Mouse (Mus musculus) MEL (cell line): ENCODE data around the gene Metrnl. TPM values are rescaled to one million over a fixed set of nuclear protein-coding genes. Genes with fewer than 3 reads are reported as not detected.

Source experiments
- DNase-seq: peaks from one replicate; pipeline ENCODE4 v3.0.0; 2011; ENCODE audit warnings: low read depth, low spot score
- H3K27ac ChIP-seq: 2 replicates; pipeline ENCODE4 v1.5.1; 2012; ENCODE audit warnings: low read depth, mild to moderate bottlenecking, control low read depth, low read length, moderate library complexity; ENCODE audit not compliant: control insufficient read depth
- H3K27me3 ChIP-seq, 2 experiments: fragments of 150-350 bp in 1 of 2; sonication (generic) in 1 of 2; 2 replicates each; pipeline ENCODE4 v1.6.1; 2012; ENCODE audit warnings: low read length in 2 of 2, mild to moderate bottlenecking in 2 of 2, improper control_type of control experiment in 1 of 2, moderate library complexity in 1 of 2; ENCODE audit not compliant: insufficient read depth in 2 of 2, control insufficient read depth in 1 of 2
- H3K36me3 ChIP-seq, 2 experiments: 2 replicates each; pipeline ENCODE4 v1.6.1; 2012 to 2014; ENCODE audit warnings: low read length in 2 of 2, improper control_type of control experiment in 1 of 2, inconsistent platforms in 1 of 2, mild to moderate bottlenecking in 1 of 2; ENCODE audit not compliant: insufficient read depth in 2 of 2, control insufficient read depth in 1 of 2
- H3K4me1 ChIP-seq, 2 experiments: fragments of 150-350 bp in 1 of 2; sonication (generic) in 1 of 2; 2 replicates each; pipeline ENCODE4 v1.6.1; 2012; ENCODE audit warnings: low read length in 2 of 2, improper control_type of control experiment in 1 of 2, mild to moderate bottlenecking in 1 of 2; ENCODE audit not compliant: insufficient read depth in 2 of 2, control insufficient read depth in 1 of 2
- H3K4me3 ChIP-seq, 2 experiments: fragments of 150-350 bp in 1 of 2; sonication (generic) in 1 of 2; 2 replicates each; pipeline ENCODE4 v1.5.1; 2012; ENCODE audit warnings: low read depth in 2 of 2, low read length in 2 of 2, mild to moderate bottlenecking in 2 of 2, moderate library complexity in 2 of 2, control low read depth in 1 of 2, improper control_type of control experiment in 1 of 2; ENCODE audit not compliant: control insufficient read depth in 1 of 2, insufficient read depth in 1 of 2
- H3K79me2 ChIP-seq: 2 replicates; pipeline ENCODE4 v1.6.1; 2012; ENCODE audit warnings: mild to moderate bottlenecking, low read length, moderate library complexity; ENCODE audit not compliant: control insufficient read depth, poor library complexity, insufficient read depth
- H3K9ac ChIP-seq: 2 replicates; pipeline ENCODE4 v1.6.1; 2012; ENCODE audit warnings: low read depth, mild to moderate bottlenecking, control low read depth, low read length, moderate library complexity; ENCODE audit not compliant: control insufficient read depth, poor library complexity, severe bottlenecking
- H3K9me3 ChIP-seq: fragments of 150-350 bp; sonication (generic); replicated peaks from 2 replicates; pipeline ENCODE4 v1.6.1; 2012; ENCODE audit warnings: mild to moderate bottlenecking, low read length, improper control_type of control experiment, moderate library complexity; ENCODE audit not compliant: insufficient read depth
- BHLHE40 ChIP-seq: IDR thresholded peaks from 2 replicates; pipeline ENCODE4 v1.6.1; 2012; ENCODE audit warnings: low read depth, mild to moderate bottlenecking, inconsistent platforms, low read length, improper control_type of control experiment, borderline replicate concordance
- CHD1 ChIP-seq: IDR thresholded peaks from 2 replicates; pipeline ENCODE4 v1.6.1; 2012; ENCODE audit warnings: low read depth, mild to moderate bottlenecking, inconsistent platforms, low read length, improper control_type of control experiment
- CHD2 ChIP-seq: IDR thresholded peaks from 2 replicates; pipeline ENCODE4 v1.6.1; 2011; ENCODE audit warnings: low read length, improper control_type of control experiment
- CTCF ChIP-seq, 3 experiments: IDR thresholded peaks in 2 of 3; conservative IDR thresholded peaks in 1 of 3; 2 replicates each; pipeline ENCODE4 v1.5.1; 2011 to 2012; ENCODE audit warnings: low read length in 3 of 3, low read depth in 2 of 3, mild to moderate bottlenecking in 2 of 3, improper control_type of control experiment in 1 of 3, inconsistent platforms in 1 of 3, mixed read lengths in 1 of 3, moderate library complexity in 1 of 3; ENCODE audit not compliant: control insufficient read depth in 1 of 3, insufficient read depth in 1 of 3, poor library complexity in 1 of 3, severe bottlenecking in 1 of 3
- EP300 ChIP-seq, 2 experiments: IDR thresholded peaks; 2 replicates each; pipeline ENCODE4 v1.6.1; 2011; ENCODE audit warnings: improper control_type of control experiment in 2 of 2, low read length in 2 of 2, low read depth in 1 of 2, mild to moderate bottlenecking in 1 of 2
- ETS1 ChIP-seq: IDR thresholded peaks from 2 replicates; pipeline ENCODE4 v1.6.1; 2012; ENCODE audit warnings: low read depth, mild to moderate bottlenecking, inconsistent platforms, low read length, improper control_type of control experiment, moderate library complexity
- GABPA ChIP-seq: IDR thresholded peaks from 2 replicates; pipeline ENCODE4 v1.6.1; 2012; ENCODE audit warnings: low read depth, mild to moderate bottlenecking, inconsistent platforms, low read length, improper control_type of control experiment, moderate library complexity
- KAT2A ChIP-seq: conservative IDR thresholded peaks from 2 replicates; pipeline ENCODE4 v1.6.1; 2012; ENCODE audit warnings: low read depth, low read length, improper control_type of control experiment, inconsistent platforms
- MAFK ChIP-seq: IDR thresholded peaks from 2 replicates; pipeline ENCODE4 v1.6.1; 2011; ENCODE audit warnings: low read depth, mild to moderate bottlenecking, low read length, improper control_type of control experiment, borderline replicate concordance
- MAZ ChIP-seq: IDR thresholded peaks from 2 replicates; pipeline ENCODE4 v1.6.1; 2012; ENCODE audit warnings: low read depth, mild to moderate bottlenecking, inconsistent platforms, low read length, improper control_type of control experiment
- MEF2A ChIP-seq: IDR thresholded peaks from 2 replicates; pipeline ENCODE4 v1.6.1; 2014; ENCODE audit warnings: low read depth, mild to moderate bottlenecking, inconsistent platforms, low read length, improper control_type of control experiment; ENCODE audit not compliant: poor library complexity, insufficient replicate concordance, severe bottlenecking; ENCODE audit errors: extremely low read depth
- MYB ChIP-seq: IDR thresholded peaks from 2 replicates; pipeline ENCODE4 v1.6.1; 2011; ENCODE audit warnings: mild to moderate bottlenecking, low read depth, low read length, improper control_type of control experiment
- POLR2AphosphoS2 ChIP-seq: IDR thresholded peaks from 2 replicates; pipeline ENCODE4 v1.6.1; 2011; ENCODE audit warnings: low read length, improper control_type of control experiment
- RAD21 ChIP-seq: IDR thresholded peaks from 2 replicates; pipeline ENCODE4 v1.6.1; 2011; ENCODE audit warnings: mild to moderate bottlenecking, low read depth, low read length, improper control_type of control experiment
- SIN3A ChIP-seq: IDR thresholded peaks from 2 replicates; pipeline ENCODE4 v1.6.1; 2012; ENCODE audit warnings: low read length, improper control_type of control experiment, inconsistent platforms
- SMC3 ChIP-seq: IDR thresholded peaks from 2 replicates; pipeline ENCODE4 v1.6.1; 2011; ENCODE audit warnings: low read depth, low read length, improper control_type of control experiment
- TAL1 ChIP-seq: IDR thresholded peaks from 2 replicates; pipeline ENCODE4 v1.6.1; 2012; ENCODE audit warnings: mild to moderate bottlenecking, inconsistent platforms, low read length, moderate library complexity, mixed read lengths
- TCF12 ChIP-seq: IDR thresholded peaks from 2 replicates; pipeline ENCODE4 v1.6.1; 2014; ENCODE audit warnings: low read depth, mild to moderate bottlenecking, inconsistent platforms, low read length, improper control_type of control experiment, moderate library complexity
- UBTF ChIP-seq: IDR thresholded peaks from 2 replicates; pipeline ENCODE4 v1.6.1; 2012; ENCODE audit warnings: low read depth, mild to moderate bottlenecking, inconsistent platforms, low read length, improper control_type of control experiment, moderate library complexity, borderline replicate concordance; ENCODE audit not compliant: insufficient read depth
- USF1 ChIP-seq: IDR thresholded peaks from 2 replicates; pipeline ENCODE4 v1.6.1; 2014; ENCODE audit warnings: low read depth, mild to moderate bottlenecking, inconsistent platforms, low read length, improper control_type of control experiment, moderate library complexity
- ZC3H11A ChIP-seq: IDR thresholded peaks from 2 replicates; pipeline ENCODE4 v1.6.1; 2012; ENCODE audit warnings: low read depth, mild to moderate bottlenecking, inconsistent platforms, low read length, improper control_type of control experiment
- ZKSCAN1 ChIP-seq: IDR thresholded peaks from 2 replicates; pipeline ENCODE4 v1.6.1; 2012; ENCODE audit warnings: low read depth, mild to moderate bottlenecking, inconsistent platforms, low read length, improper control_type of control experiment, moderate library complexity
- ZMIZ1 ChIP-seq: IDR thresholded peaks from 2 replicates; pipeline ENCODE4 v1.6.1; 2012; ENCODE audit warnings: low read depth, mild to moderate bottlenecking, inconsistent platforms, low read length, improper control_type of control experiment, moderate library complexity
- ZNF384 ChIP-seq: IDR thresholded peaks from 2 replicates; pipeline ENCODE4 v1.6.1; 2012; ENCODE audit warnings: low read depth, mild to moderate bottlenecking, inconsistent platforms, low read length, improper control_type of control experiment
- polyA plus RNA-seq, 2 experiments: library from polyadenylated mRNA; stranded (reverse) in 1 of 2; unstranded in 1 of 2; fragments of >175 nt in 1 of 2; fragments of >200 nt in 1 of 2; gene quantifications; 2 replicates each; pipeline versions ENCODE4 v1.2.1 to v1.2.4; 2012; ENCODE audit warnings: low replicate concordance in 2 of 2, low read depth in 1 of 2; ENCODE audit not compliant: insufficient read length in 2 of 2, insufficient read depth in 1 of 2, missing spikeins in 1 of 2
- total RNA-seq: library from RNA; depleted of rRNA; stranded (reverse); fragments of 300-350 nt; gene quantifications from 2 replicates; pipeline ENCODE4 v1.2.3, GENCODE M21; 2012

Gene Metrnl
- total and polyA plus RNA-seq, 3 experiments: 2.7 to 2.9 TPM; not detected in 1

DNA sequence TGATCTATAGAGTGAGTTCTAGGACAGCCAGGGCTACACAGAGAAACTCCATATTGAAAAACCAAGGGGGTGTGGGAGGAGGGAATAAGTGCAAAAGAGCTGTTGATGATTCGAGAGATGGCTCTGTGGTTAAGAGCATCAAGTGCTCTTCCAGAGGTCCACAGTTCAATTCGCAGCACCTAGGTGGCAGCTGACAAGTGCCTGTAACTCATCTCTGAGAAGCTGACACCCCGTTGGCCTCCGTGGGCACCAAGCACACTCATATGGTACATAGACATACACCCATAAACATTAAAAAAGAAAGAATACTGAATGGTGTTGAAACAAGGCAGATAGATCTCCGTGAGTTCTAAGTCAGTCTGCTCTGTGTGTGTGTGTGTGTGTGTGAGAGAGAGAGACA lies 32.6 kb upstream of the Metrnl start:
- no peak overlapping the region for H3K27ac ChIP-seq
- H3K36me3 ChIP-seq: peaks cover 3 to 7% of the 10 kb centered on the region in 2 experiments
- peaks cover 4 to 5% of the 10 kb centered on the region in 2 experiments for H3K4me1 ChIP-seq
- H3K9ac ChIP-seq: no peak overlapping the region
- H3K79me2 ChIP-seq: no peaks in the 10 kb centered on the region; the same call in 1 of the 2 replicates
- H3K9me3 ChIP-seq: no peaks in the 10 kb centered on the region
- H3K27me3 ChIP-seq: no peaks in the 10 kb centered on the region
- TF ChIP-seq ETS1: no peak
- no peak for TF ChIP-seq KAT2A
- no peak for TF ChIP-seq EP300 (IDR thresholded peaks at IDR 0.05; ENCODE audit: low read depth in 1 of 2, low read length in 2 of 2)
- TF ChIP-seq ZNF384: no peak
- TF ChIP-seq BHLHE40: no peak
- no peak for TF ChIP-seq POLR2AphosphoS2
- TF ChIP-seq CHD1: no peak
- no peak for TF ChIP-seq ZMIZ1
- TF ChIP-seq RAD21: no peak
- TF ChIP-seq ZKSCAN1: no peak
- DNase-seq: no peak
- no peak overlapping the region for H3K4me3 ChIP-seq

- DNase-seq: no peak
- Histone ChIP-seq H3K9ac (no peak overlapping the region), H3K4me1 (peaks cover 6 to 8% of the 10 kb centered on the region in 2 experiments), H3K9me3 (no peaks in the 10 kb centered on the region), H3K79me2 (no peaks in the 10 kb centered on the region; the same call in 1 of the 2 replicates), H3K4me3 (no peak overlapping the region), H3K27ac (no peak overlapping the region), H3K27me3 (no peaks in the 10 kb centered on the region), H3K36me3 (peaks cover 0 to 9% of the 10 kb centered on the region in 2 experiments; a peak in 2 of 4 replicates)
- no peak for TF ChIP-seq GABPA
- no peak for TF ChIP-seq ZC3H11A
- TF ChIP-seq USF1: no peak
- TF ChIP-seq POLR2AphosphoS2: no peak
- no peak for TF ChIP-seq TAL1
- TF ChIP-seq MEF2A: no peak
- TF ChIP-seq ZNF384: no peak
- TF ChIP-seq TCF12: no peak
- TF ChIP-seq UBTF: no peak
- no peak for TF ChIP-seq MAFK
- no peak for TF ChIP-seq MAZ
- TF ChIP-seq MYB: no peak
- TF ChIP-seq SIN3A: no peak
- TF ChIP-seq ETS1: no peak
- TF ChIP-seq SMC3: no peak
- no peak for TF ChIP-seq CHD2
- TF ChIP-seq CTCF (IDR thresholded peaks at IDR 0.05 in 2 of 3, conservative IDR thresholded peaks at IDR 0.05 in 1 of 3; ENCODE audit: control insufficient read depth in 1 of 3, insufficient read depth in 1 of 3, low read depth in 2 of 3, low read length in 3 of 3, poor library complexity in 1 of 3, severe bottlenecking in 1 of 3): no peak
Measured at GRCm38 (mm10) chr11:121670926-121671325, 30.4 kb upstream of the Metrnl start.
